Mouse (Mus musculus) midbrain, postnatal 0 days (tissue): ENCODE data around the gene Eea1. TPM values are rescaled to one million over a fixed set of nuclear protein-coding genes. Genes with fewer than 3 reads are reported as not detected.

Experiments
- ATAC-seq: fragments of 200-750 bp; cut with Nextera tagmentation; 2 replicates; pipeline ENCODE4 v1.8.0; 2017; ENCODE audit warnings: moderate number of reproducible peaks, mild to moderate bottlenecking, moderate TSS enrichment, moderate library complexity; ENCODE audit not compliant: low FRiP score
- DNase-seq: peaks from one replicate; pipeline ENCODE4 v3.0.0-alpha.2; 2015; ENCODE audit warnings: low spot score
- H3K27ac ChIP-seq: fragments of 300-500 bp; sonication (generic); 2 replicates; pipeline ENCODE4 v1.5.1; 2014; ENCODE audit warnings: low read depth, mild to moderate bottlenecking, low read length, mixed read lengths
- H3K27me3 ChIP-seq: fragments of 300-500 bp; sonication (generic); 2 replicates; pipeline ENCODE4 v1.6.1; 2014; ENCODE audit warnings: low read length, control low read depth, mixed read lengths; ENCODE audit not compliant: insufficient read depth
- H3K36me3 ChIP-seq: fragments of 300-500 bp; sonication (generic); 2 replicates; pipeline ENCODE4 v1.6.1; 2014; ENCODE audit warnings: low read length, control low read depth, mixed read lengths; ENCODE audit not compliant: insufficient read depth
- H3K4me1 ChIP-seq: fragments of 300-500 bp; sonication (generic); 2 replicates; pipeline ENCODE4 v1.6.1; 2014; ENCODE audit warnings: mild to moderate bottlenecking, control low read depth, antibody characterized with exemption, low read length, mixed read lengths; ENCODE audit not compliant: insufficient read depth
- H3K4me2 ChIP-seq: fragments of 300-500 bp; sonication (generic); 2 replicates; pipeline ENCODE4 v1.6.1; 2014; ENCODE audit warnings: low read depth, mild to moderate bottlenecking, low read length, mixed read lengths; ENCODE audit not compliant: poor library complexity, severe bottlenecking
- H3K4me3 ChIP-seq: fragments of 300-500 bp; sonication (generic); 2 replicates; pipeline ENCODE4 v1.5.1; 2014; ENCODE audit warnings: low read depth, mild to moderate bottlenecking, low read length, moderate library complexity
- H3K9ac ChIP-seq: fragments of 300-500 bp; sonication (generic); replicated peaks from 2 replicates; pipeline ENCODE4 v1.6.1; 2014; ENCODE audit warnings: mild to moderate bottlenecking, low read length, moderate library complexity, mixed read lengths; ENCODE audit not compliant: poor library complexity, severe bottlenecking
- H3K9me3 ChIP-seq: fragments of 300-500 bp; sonication (generic); 2 replicates; pipeline ENCODE4 v1.6.1; 2016; ENCODE audit warnings: low read length, control low read depth
- CTCF ChIP-seq: IDR thresholded peaks from 2 replicates; pipeline ENCODE4 v1.5.1; 2016; ENCODE audit warnings: antibody characterized with exemption, mild to moderate bottlenecking
- WGBS: fragments of 180-500 bp; shearing (Covaris S2); extraction: QIAGEN DNeasy Blood & Tissue Kit; methylation state at CpG from one replicate; pipeline ENCODE4 v1.1.7; 2014; 5-methylcytosine and 5-hydroxymethylcytosine counted together
- polyA plus RNA-seq: library from polyadenylated mRNA; unstranded; fragments of >200 nt; fragmentation: Nextera tagmentation; extraction: Ambion mirVana; gene quantifications from 2 replicates; pipeline ENCODE4 v1.2.1, GENCODE M21; 2015
- total RNA-seq: library from RNA; depleted of rRNA; stranded (reverse); fragments of >200 nt; gene quantifications from 2 replicates; pipeline ENCODE4 v1.2.3, GENCODE M21; 2014; rRNA removed

Eea1 gene
- total and polyA plus RNA-seq, 2 experiments from 2014 or later, result 17.5 to 29.1 TPM

- no peak overlapping the region for H3K4me3 ChIP-seq
- ATAC-seq (no peak; the same call in 1 of the 2 replicates), DNase-seq (peak; percentile 69)
- H3K27me3 ChIP-seq, result no peaks in the 10 kb centered on the region
- no peak overlapping the region for H3K4me2 ChIP-seq
- H3K27ac ChIP-seq, result no peak overlapping the region
- H3K9me3 ChIP-seq, result no peaks in the 10 kb centered on the region
- no peaks in the 10 kb centered on the region for H3K36me3 ChIP-seq
- H3K4me1 ChIP-seq, result no peaks in the 10 kb centered on the region
- WGBS, result 69% methylated on average over 3 of the region's 3 CpGs
- H3K9ac ChIP-seq, result no peak overlapping the region
- no peak for TF ChIP-seq CTCF
Observed at GRCm38 (mm10) chr10:96090388-96090787, 149.9 kb downstream of the Eea1 start.

GRCm38 (mm10) chr10:96093890-96094531, 153.6 kb downstream of the Eea1 start:
- no peak for TF ChIP-seq CTCF
- no peaks in the 10 kb centered on the region for H3K36me3 ChIP-seq
- WGBS, result 43% methylated on average over 2 of the region's 2 CpGs

GRCm38 (mm10) chr10:96094559-96094958, 154.1 kb downstream of the Eea1 start:
- no peak overlapping the region for H3K27ac ChIP-seq
- no peak overlapping the region for H3K4me3 ChIP-seq
- H3K4me2 ChIP-seq, result no peak overlapping the region
- ATAC-seq (no peak), DNase-seq (no peak)
- H3K4me1 ChIP-seq, result no peaks in the 10 kb centered on the region
- H3K9me3 ChIP-seq, result no peaks in the 10 kb centered on the region
- no peak overlapping the region for H3K9ac ChIP-seq
- 39% methylated on average over 2 of the region's 2 CpGs for WGBS
- no peaks in the 10 kb centered on the region for H3K27me3 ChIP-seq
- H3K36me3 ChIP-seq, result no peaks in the 10 kb centered on the region
- TF ChIP-seq CTCF, result no peak

More at GRCm38 (mm10) chr10:96093890-96094531, 153.6 kb downstream of the Eea1 start:
- no peak overlapping the region for H3K4me3 ChIP-seq
- ATAC-seq, result no peak
- no peak overlapping the region for H3K27ac ChIP-seq
- no peaks in the 10 kb centered on the region for H3K9me3 ChIP-seq
- no peak for DNase-seq
- H3K4me1 ChIP-seq, result no peaks in the 10 kb centered on the region
- no peaks in the 10 kb centered on the region for H3K27me3 ChIP-seq
- no peak overlapping the region for H3K4me2 ChIP-seq
- H3K9ac ChIP-seq, result no peak overlapping the region

Other genes starting within 250 kb of the Eea1 start
- gene Gm33543, start 97.7 kb upstream of the Eea1 start, total RNA-seq, result not detected in 2 replicates
- gene Gm33543, start 97.7 kb upstream of the Eea1 start, polyA plus RNA-seq, result 0.11 TPM in 2 replicates
- not detected in 2 replicates for gene Gm5426, start 196.0 kb downstream of the Eea1 start, total RNA-seq
- gene Gm5426, start 196.0 kb downstream of the Eea1 start, polyA plus RNA-seq, result not detected in 2 replicates